Mouse (Mus musculus): ENCODE measurements around the gene Masp2. TPM values are rescaled to one million over a fixed set of nuclear protein-coding genes. Genes with fewer than 3 reads are reported as not detected.

Masp2 gene
- polyA plus RNA-seq, 1 experiment from 2014 or later = 0.16 TPM

DNA sequence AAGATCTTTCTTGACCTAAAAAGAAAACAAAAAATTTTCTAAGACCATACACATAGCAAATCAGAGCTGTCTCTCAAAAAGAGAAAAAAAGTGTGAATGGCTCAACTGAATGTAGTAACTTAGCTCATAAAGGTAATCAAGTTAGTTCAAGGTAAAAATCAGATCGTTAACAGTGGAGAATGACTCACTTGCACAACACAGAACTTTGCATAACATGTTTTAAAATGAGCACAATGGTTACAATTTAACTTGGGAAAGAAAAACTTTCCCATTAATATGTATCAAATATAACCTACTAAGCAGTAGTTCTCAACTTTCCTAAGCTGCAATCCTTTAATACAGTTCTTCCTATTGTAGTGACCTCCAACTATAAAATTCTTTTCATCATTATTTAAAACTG, 18.4 kb downstream of the Masp2 start:
- no peak for ATAC-seq (ENCODE audit: insufficient number of reproducible peaks, low FRiP score, low TSS enrichment, low read depth)

DNA sequence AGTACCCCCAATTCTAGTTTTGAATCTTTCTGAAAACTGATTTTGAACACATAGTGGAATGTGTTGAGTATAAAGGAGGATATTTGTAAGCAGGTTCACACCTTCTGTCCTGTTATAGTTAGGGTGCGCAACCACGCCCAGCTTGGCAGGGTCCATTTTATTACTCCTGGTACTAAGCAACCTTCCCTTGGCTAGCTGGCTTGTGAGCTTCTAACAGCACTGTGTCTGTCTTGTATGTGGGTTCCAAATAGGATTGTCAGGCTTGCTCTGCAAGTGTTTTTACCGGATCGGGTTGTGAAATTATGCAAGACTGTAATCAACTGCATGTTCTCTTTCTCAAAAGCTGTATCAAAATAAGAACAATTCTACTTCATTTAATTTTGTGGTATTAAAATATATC, 20.1 kb downstream of the Masp2 start:
- no peaks in the 10 kb centered on the region for H3K27me3 ChIP-seq (ENCODE audit: control insufficient read depth, insufficient read depth, low read length)
- H3K4me2 ChIP-seq (ENCODE audit: low read depth, severe bottlenecking) = no peak overlapping the region
- H3K4me3 ChIP-seq (ENCODE audit: low read depth, low read length) = no peak overlapping the region
- no peaks in the 10 kb centered on the region for H3K9me3 ChIP-seq (ENCODE audit: control insufficient read depth, low read length)
- H3K36me3 ChIP-seq (ENCODE audit: control insufficient read depth, insufficient read depth, low read length) = peaks cover 48% of the 10 kb centered on the region
- H3K4me1 ChIP-seq (ENCODE audit: control insufficient read depth, insufficient read depth, low read length) = no peaks in the 10 kb centered on the region; the same call in 1 of the 2 replicates
- no peak for DNase-seq (ENCODE audit: low spot score)
- no peak overlapping the region for H3K9ac ChIP-seq (ENCODE audit: low read length)
- H3K27ac ChIP-seq (replicated peaks; ENCODE audit: low read depth, low read length) = no peak overlapping the region
- 96% methylated on average over 4 of the region's 4 CpGs for WGBS
- no peak for ATAC-seq (ENCODE audit: insufficient number of reproducible peaks, low FRiP score, low TSS enrichment, low read depth)

More for the DNA sequence above, 18.4 kb downstream of the Masp2 start:
- 94% methylated on average over 1 of the region's 1 CpGs for WGBS
- Histone ChIP-seq H3K9ac (ENCODE audit: low read length) (no peak overlapping the region), H3K4me2 (ENCODE audit: low read depth, severe bottlenecking) (no peak overlapping the region), H3K27me3 (ENCODE audit: control insufficient read depth, insufficient read depth, low read length) (no peaks in the 10 kb centered on the region), H3K27ac (replicated peaks; ENCODE audit: low read depth, low read length) (no peak overlapping the region), H3K36me3 (ENCODE audit: control insufficient read depth, insufficient read depth, low read length) (peaks cover 51% of the 10 kb centered on the region), H3K4me3 (ENCODE audit: low read depth, low read length) (no peak overlapping the region), H3K9me3 (ENCODE audit: control insufficient read depth, low read length) (no peaks in the 10 kb centered on the region), H3K4me1 (ENCODE audit: control insufficient read depth, insufficient read depth, low read length) (no peaks in the 10 kb centered on the region; the same call in 1 of the 2 replicates)
- DNase-seq (ENCODE audit: low spot score) = no peak

DNA sequence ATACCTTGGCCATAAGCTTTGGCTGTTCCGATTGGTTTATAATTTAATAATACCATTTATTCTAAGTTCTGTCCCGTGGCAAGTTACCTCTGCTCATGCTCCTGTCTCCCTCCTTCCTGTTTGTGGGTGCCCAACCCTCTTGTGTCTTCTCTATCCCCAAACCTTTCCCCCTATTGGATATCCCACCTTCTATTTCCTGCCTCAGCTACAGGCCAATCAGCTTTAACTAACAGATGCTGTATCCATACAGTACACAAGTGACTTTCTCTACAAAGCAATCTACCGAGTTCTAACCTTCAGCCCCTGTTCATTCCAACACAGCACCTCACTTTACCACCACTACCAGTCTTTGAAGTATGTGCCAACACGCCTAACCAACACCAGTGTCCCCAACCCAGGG, 21.3 kb downstream of the Masp2 start:
- H3K4me1 ChIP-seq (ENCODE audit: control insufficient read depth, insufficient read depth, low read length) = no peaks in the 10 kb centered on the region; the same call in 1 of the 2 replicates
- H3K4me3 ChIP-seq (ENCODE audit: low read depth, low read length) = no peak overlapping the region
- DNase-seq (ENCODE audit: low spot score) (no peak), ATAC-seq (ENCODE audit: insufficient number of reproducible peaks, low FRiP score, low TSS enrichment, low read depth) (no peak)
- WGBS = 90% methylated on average over 4 of the region's 4 CpGs
- no peaks in the 10 kb centered on the region for H3K9me3 ChIP-seq (ENCODE audit: control insufficient read depth, low read length)
- peaks cover 42% of the 10 kb centered on the region for H3K36me3 ChIP-seq (ENCODE audit: control insufficient read depth, insufficient read depth, low read length)
- H3K27ac ChIP-seq (replicated peaks; ENCODE audit: low read depth, low read length) = no peak overlapping the region
- no peaks in the 10 kb centered on the region for H3K27me3 ChIP-seq (ENCODE audit: control insufficient read depth, insufficient read depth, low read length)
- no peak overlapping the region for H3K4me2 ChIP-seq (ENCODE audit: low read depth, severe bottlenecking)
- no peak overlapping the region for H3K9ac ChIP-seq (ENCODE audit: low read length)

DNA sequence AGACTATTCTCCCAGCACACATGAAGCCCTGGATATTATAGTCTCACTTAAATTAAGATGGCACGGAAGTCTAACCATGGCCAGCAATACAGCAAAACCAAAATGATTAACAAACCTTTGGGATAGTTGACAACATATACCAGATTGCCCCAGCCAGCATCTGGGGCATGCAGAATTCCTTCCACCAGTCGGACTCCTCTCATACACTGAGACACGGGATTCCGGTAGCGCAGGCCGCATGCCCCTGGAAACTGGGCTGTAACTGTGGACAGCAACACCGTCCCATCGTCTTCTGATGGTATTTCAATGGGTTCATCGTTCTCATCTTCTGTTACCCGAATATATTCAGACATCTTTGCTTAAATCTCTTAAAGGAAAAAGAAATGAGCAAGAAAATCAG, 22.7 kb downstream of the Masp2 start:
- Histone ChIP-seq H3K27ac (replicated peaks; ENCODE audit: low read depth, low read length) (no peak overlapping the region), H3K4me3 (ENCODE audit: low read depth, low read length) (peak overlapping the region; percentile 16; the same call in 1 of the 2 replicates), H3K9me3 (ENCODE audit: control insufficient read depth, low read length) (no peaks in the 10 kb centered on the region), H3K9ac (ENCODE audit: low read length) (no peak overlapping the region), H3K4me1 (ENCODE audit: control insufficient read depth, insufficient read depth, low read length) (no peaks in the 10 kb centered on the region; the same call in 1 of the 2 replicates), H3K4me2 (ENCODE audit: low read depth, severe bottlenecking) (peak overlapping the region; percentile 28), H3K36me3 (ENCODE audit: control insufficient read depth, insufficient read depth, low read length) (peaks cover 28% of the 10 kb centered on the region), H3K27me3 (ENCODE audit: control insufficient read depth, insufficient read depth, low read length) (no peaks in the 10 kb centered on the region)
- DNase-seq (ENCODE audit: low spot score) = no peak
- 89% methylated on average over 10 of the region's 10 CpGs for WGBS
- no peak for ATAC-seq (ENCODE audit: insufficient number of reproducible peaks, low FRiP score, low TSS enrichment, low read depth)

DNA sequence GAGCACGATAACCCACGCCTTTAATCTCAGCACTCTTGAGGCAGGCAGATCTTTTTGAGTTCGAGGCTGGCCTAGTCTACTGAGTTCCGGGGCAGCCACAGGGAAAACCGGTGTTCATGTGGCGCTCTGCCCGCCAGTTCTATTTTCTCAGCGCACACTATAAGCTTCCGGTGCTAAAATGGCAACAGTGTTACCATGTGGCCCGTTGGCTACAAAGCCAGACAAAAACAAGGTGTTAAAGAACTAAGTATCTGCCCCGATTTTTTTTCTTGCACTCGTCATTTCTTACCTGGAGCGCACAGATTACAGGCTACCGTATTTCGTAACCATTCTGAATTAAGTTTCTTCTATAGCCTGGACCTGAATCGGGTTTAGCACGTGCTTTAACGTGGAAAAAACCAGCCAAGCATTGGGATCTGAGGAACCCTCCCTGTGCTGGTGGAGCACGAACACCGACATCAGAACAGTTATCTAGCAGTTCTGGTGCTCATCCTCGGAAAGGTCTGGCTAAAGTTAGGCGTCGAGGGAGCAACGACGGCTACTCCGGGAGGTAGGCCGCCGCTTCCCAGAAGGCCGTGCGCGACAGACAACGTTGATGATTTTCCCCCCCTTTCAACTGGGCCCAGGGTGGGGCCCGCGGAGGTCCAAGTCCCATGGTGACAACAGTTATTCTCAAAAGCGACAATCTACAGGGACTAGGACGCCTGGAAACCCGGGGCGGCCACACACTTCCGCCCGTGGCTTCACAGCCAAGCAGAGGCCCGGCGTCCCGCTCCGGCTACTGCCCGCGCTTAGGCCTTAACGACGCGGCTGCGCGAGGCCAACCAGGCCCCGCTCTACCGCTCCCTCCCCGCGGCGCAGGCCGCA, 23.6 kb downstream of the Masp2 start:
- peak; percentile 61 for DNase-seq (ENCODE audit: low spot score)
- no peaks in the 10 kb centered on the region for H3K27me3 ChIP-seq (ENCODE audit: control insufficient read depth, insufficient read depth, low read length)
- no peaks in the 10 kb centered on the region; the same call in 1 of the 2 replicates for H3K4me1 ChIP-seq (ENCODE audit: control insufficient read depth, insufficient read depth, low read length)
- H3K9ac ChIP-seq (ENCODE audit: low read length) = peak overlapping the region; percentile 99
- H3K27ac ChIP-seq (replicated peaks; ENCODE audit: low read depth, low read length) = peak overlapping the region; percentile 91
- no peaks in the 10 kb centered on the region for H3K9me3 ChIP-seq (ENCODE audit: control insufficient read depth, low read length)
- H3K4me3 ChIP-seq (ENCODE audit: low read depth, low read length) = peak overlapping the region; percentile 92
- WGBS = under 1% methylated on average over 57 of the region's 57 CpGs
- ATAC-seq (ENCODE audit: insufficient number of reproducible peaks, low FRiP score, low TSS enrichment, low read depth) = peak; percentile 23; the same call in 1 of the 2 replicates
- peak overlapping the region; percentile 47 for H3K4me2 ChIP-seq (ENCODE audit: low read depth, severe bottlenecking)
- peaks cover 23% of the 10 kb centered on the region for H3K36me3 ChIP-seq (ENCODE audit: control insufficient read depth, insufficient read depth, low read length)

DNA sequence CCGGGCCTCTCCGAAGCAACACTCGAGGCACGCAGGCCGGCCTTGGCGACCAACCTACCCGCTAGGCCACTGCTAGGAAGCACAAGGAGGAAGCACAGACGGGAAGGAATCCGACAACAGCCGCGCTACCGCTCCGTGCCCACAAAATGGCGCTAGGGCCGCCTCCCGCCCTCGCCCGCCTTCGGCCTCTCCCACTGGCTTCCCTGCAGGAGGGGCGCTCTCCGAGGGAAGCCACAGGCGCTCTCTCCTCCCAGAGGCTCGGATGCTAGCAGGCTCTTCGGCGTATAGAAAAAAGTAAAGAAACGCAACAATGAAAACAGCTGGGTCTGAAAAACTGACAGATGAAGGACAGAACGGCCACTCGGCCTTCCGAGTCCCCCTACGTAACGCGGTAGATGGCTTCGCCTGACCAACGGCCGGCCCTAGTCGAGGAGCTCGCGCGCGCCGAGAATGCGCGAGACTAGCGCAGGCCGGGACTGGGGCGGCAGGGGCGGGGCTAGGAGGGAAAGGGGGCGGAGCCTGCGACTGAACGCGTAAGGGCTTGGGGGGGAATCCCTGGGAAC, 24.4 kb downstream of the Masp2 start, which contains the start of gene Tardbp:
Tardbp (minus strand) TSS at position 397 of the 563 bp plus-strand sequence.
- Histone ChIP-seq H3K4me2 (ENCODE audit: low read depth, severe bottlenecking) (peak within 1 kb of the TSS; percentile 47), H3K36me3 (ENCODE audit: control insufficient read depth, insufficient read depth, low read length) (peaks cover 19% of the 10 kb centered on the region), H3K9me3 (ENCODE audit: control insufficient read depth, low read length) (no peaks in the 10 kb centered on the region), H3K9ac (ENCODE audit: low read length) (peak within 1 kb of the TSS; percentile 99), H3K27me3 (ENCODE audit: control insufficient read depth, insufficient read depth, low read length) (no peaks in the 10 kb centered on the region), H3K4me3 (ENCODE audit: low read depth, low read length) (peak within 1 kb of the TSS; percentile 92), H3K4me1 (ENCODE audit: control insufficient read depth, insufficient read depth, low read length) (no peaks in the 10 kb centered on the region; the same call in 1 of the 2 replicates), H3K27ac (replicated peaks; ENCODE audit: low read depth, low read length) (peak within 1 kb of the TSS; percentile 91)
- under 1% methylated on average over 51 of the region's 51 CpGs for WGBS
- DNase-seq (ENCODE audit: low spot score) = peak; percentile 97
- ATAC-seq (ENCODE audit: insufficient number of reproducible peaks, low FRiP score, low TSS enrichment, low read depth) = peak; percentile 91

DNA sequence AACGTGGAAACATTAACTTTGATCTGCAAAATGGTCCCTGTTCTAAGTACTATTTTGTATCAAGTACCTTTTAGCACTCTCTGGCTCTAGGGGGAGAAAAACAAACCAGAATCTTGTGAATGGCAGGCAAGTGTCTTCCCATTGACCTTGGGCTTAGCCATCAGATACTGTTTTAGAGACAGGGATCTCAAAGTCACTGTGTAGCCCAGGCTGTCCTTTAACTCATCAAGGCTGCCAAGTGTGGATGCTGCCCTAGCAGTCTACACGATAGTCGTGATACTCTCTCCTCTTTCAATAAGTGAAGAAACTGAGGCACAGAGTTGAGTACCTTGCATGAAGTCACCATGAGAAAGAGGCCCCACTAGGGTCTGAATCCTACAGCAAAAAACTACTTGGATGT, 24.9 kb downstream of the Masp2 start:
- Histone ChIP-seq H3K9me3 (ENCODE audit: control insufficient read depth, low read length) (no peaks in the 10 kb centered on the region), H3K27me3 (ENCODE audit: control insufficient read depth, insufficient read depth, low read length) (no peaks in the 10 kb centered on the region), H3K4me1 (ENCODE audit: control insufficient read depth, insufficient read depth, low read length) (no peaks in the 10 kb centered on the region; the same call in 1 of the 2 replicates), H3K36me3 (ENCODE audit: control insufficient read depth, insufficient read depth, low read length) (peaks cover 15% of the 10 kb centered on the region; the same call in 1 of the 2 replicates), H3K4me2 (ENCODE audit: low read depth, severe bottlenecking) (peak overlapping the region; percentile 24), H3K4me3 (ENCODE audit: low read depth, low read length) (peak overlapping the region; percentile 92), H3K9ac (ENCODE audit: low read length) (peak overlapping the region; percentile 99), H3K27ac (replicated peaks; ENCODE audit: low read depth, low read length) (no peak overlapping the region)
- no peak for DNase-seq (ENCODE audit: low spot score)
- WGBS = 62% methylated on average over 3 of the region's 3 CpGs
- peak; percentile 29; the same call in 1 of the 2 replicates for ATAC-seq (ENCODE audit: insufficient number of reproducible peaks, low FRiP score, low TSS enrichment, low read depth)

DNA sequence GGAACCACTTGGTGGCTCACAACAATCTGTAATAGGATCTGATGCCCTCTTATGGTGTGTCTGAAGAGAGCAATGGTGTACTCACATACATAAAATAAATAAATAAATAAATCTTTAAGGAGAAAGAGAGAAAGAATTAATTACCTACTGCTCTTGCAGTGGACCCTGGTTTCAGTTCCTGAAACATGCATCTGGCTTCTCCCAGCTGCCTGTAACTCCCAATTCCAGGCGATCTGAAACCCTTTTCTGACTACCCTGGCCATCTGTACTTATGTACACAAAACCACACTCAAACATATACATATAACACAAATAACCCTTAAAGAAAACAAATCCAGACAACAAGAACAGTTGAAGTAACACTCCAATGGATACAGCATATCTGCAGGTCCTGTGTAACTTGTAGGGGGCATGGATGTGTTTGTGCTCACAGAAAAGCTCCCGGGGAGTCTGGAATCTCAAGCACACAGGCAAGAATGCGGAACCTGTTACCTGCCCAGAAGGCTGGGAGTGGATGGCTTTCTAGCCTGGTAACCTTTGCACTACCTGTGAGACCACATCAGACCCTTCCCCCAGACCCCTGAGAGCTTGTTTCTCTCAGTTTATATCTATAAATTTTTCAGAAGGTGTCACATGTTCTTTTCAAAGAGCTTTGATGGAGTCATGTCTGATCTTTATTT, 29.8 kb downstream of the Masp2 start:
- DNase-seq (ENCODE audit: low spot score) (no peak), ATAC-seq (ENCODE audit: insufficient number of reproducible peaks, low FRiP score, low TSS enrichment, low read depth) (no peak)
- no peaks in the 10 kb centered on the region for H3K4me1 ChIP-seq (ENCODE audit: control insufficient read depth, insufficient read depth, low read length)
- H3K4me2 ChIP-seq (ENCODE audit: low read depth, severe bottlenecking) = no peak overlapping the region
- H3K27ac ChIP-seq (replicated peaks; ENCODE audit: low read depth, low read length) = no peak overlapping the region
- 71% methylated on average over 3 of the region's 3 CpGs for WGBS
- H3K4me3 ChIP-seq (ENCODE audit: low read depth, low read length) = no peak overlapping the region
- no peaks in the 10 kb centered on the region for H3K36me3 ChIP-seq (ENCODE audit: control insufficient read depth, insufficient read depth, low read length)
- no peak overlapping the region for H3K9ac ChIP-seq (ENCODE audit: low read length)
- H3K27me3 ChIP-seq (ENCODE audit: control insufficient read depth, insufficient read depth, low read length) = no peaks in the 10 kb centered on the region
- no peaks in the 10 kb centered on the region for H3K9me3 ChIP-seq (ENCODE audit: control insufficient read depth, low read length)
